Mouse (Mus musculus): ENCODE data around the gene Erp44. TPM values are rescaled to one million over a fixed set of nuclear protein-coding genes. Genes with fewer than 3 reads are reported as not detected.

Erp44 gene
- polyA plus RNA-seq, 1 experiment from 2014 or later: 58.5 TPM

DNA sequence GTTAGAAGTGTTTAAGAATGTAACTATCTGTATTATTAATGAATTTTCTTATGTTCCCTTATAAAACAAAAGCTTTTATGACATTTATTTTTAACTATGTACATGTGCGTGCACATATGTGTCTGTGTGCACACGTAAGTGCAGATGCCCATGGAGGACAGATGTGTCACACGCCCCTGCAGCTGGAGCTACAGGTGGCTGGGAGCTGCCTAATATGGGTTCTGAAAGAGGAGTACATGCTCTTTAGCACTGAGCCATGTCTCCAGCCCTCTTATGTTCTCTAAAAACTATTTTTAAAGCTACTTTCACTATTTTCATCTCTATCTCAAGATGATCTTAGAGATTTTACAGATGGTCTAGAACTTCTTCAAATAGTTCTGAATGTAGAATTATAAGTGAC is 21.3 kb downstream of the Erp44 start:
- ATAC-seq (replicated peaks; ENCODE audit: insufficient number of reproducible peaks, low FRiP score, low TSS enrichment): no peak
- H3K4me3 ChIP-seq (ENCODE audit: low read depth, low read length): no peak overlapping the region
- WGBS (ENCODE audit: insufficient replicate concordance): 89% methylated on average over 3 of the region's 3 CpGs
- no peaks in the 10 kb centered on the region for H3K27me3 ChIP-seq (ENCODE audit: control insufficient read depth, insufficient read depth, low read length)
- no peak overlapping the region for H3K27ac ChIP-seq (ENCODE audit: low read depth, low read length)
- H3K36me3 ChIP-seq (ENCODE audit: control insufficient read depth, insufficient read depth, low read length): no peaks in the 10 kb centered on the region
- no peaks in the 10 kb centered on the region for H3K9me3 ChIP-seq (replicated peaks; ENCODE audit: control insufficient read depth, low read length)
- no peak overlapping the region for H3K9ac ChIP-seq (ENCODE audit: low read depth, low read length)
- H3K4me1 ChIP-seq (ENCODE audit: control insufficient read depth, insufficient read depth, low read length): no peaks in the 10 kb centered on the region
- H3K4me2 ChIP-seq: no peak overlapping the region

DNA sequence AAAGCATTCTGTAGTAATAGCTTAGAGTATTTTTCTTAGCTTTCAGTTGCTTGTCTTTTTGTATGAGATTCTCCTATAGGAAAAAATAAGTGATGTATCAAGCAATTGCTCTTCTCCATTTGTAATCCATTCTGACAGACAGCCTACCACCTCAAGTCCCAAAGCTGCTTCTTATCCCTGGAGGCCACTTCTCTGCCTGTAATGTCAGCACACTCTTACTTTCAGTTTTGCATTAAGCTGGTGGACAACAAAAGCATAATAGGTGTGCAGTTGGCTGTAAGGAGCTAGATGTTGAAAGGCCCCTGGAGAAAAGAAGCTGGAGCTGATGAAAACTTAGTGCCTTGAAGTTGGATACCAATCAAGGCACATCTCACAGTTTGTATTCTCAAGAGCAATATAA is 26.1 kb downstream of the Erp44 start:
- H3K4me2 ChIP-seq: no peak overlapping the region
- no peak overlapping the region for H3K4me3 ChIP-seq (ENCODE audit: low read depth, low read length)
- H3K9me3 ChIP-seq (replicated peaks; ENCODE audit: control insufficient read depth, low read length): no peaks in the 10 kb centered on the region
- no peak for ATAC-seq (replicated peaks; ENCODE audit: insufficient number of reproducible peaks, low FRiP score, low TSS enrichment)
- H3K27ac ChIP-seq (ENCODE audit: low read depth, low read length): no peak overlapping the region
- H3K27me3 ChIP-seq (ENCODE audit: control insufficient read depth, insufficient read depth, low read length): no peaks in the 10 kb centered on the region
- no peaks in the 10 kb centered on the region for H3K4me1 ChIP-seq (ENCODE audit: control insufficient read depth, insufficient read depth, low read length)
- H3K36me3 ChIP-seq (ENCODE audit: control insufficient read depth, insufficient read depth, low read length): no peaks in the 10 kb centered on the region
- H3K9ac ChIP-seq (ENCODE audit: low read depth, low read length): no peak overlapping the region

DNA sequence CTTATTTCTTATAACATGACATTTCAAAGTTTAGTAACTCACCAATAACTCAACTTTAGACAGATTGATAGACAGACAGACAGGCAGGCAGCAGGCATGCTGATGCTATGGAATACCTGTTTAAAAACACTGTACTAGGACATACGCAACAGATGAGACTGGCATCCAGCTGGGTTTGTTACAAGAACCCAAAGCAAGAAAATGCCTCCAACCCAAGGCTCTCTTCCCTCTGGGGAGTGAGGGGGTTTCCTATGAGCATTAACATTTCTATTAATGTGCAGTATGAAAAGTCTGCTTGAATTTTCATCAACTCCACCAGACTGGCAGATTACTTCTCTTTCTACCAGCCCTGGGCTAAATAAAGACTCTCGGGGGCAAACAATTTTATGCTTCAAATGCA is 35.1 kb downstream of the Erp44 start:
- Histone ChIP-seq H3K9me3 (replicated peaks; ENCODE audit: control insufficient read depth, low read length) (no peaks in the 10 kb centered on the region), H3K27ac (ENCODE audit: low read depth, low read length) (no peak overlapping the region), H3K9ac (ENCODE audit: low read depth, low read length) (no peak overlapping the region), H3K4me3 (ENCODE audit: low read depth, low read length) (no peak overlapping the region), H3K36me3 (ENCODE audit: control insufficient read depth, insufficient read depth, low read length) (no peaks in the 10 kb centered on the region), H3K4me1 (ENCODE audit: control insufficient read depth, insufficient read depth, low read length) (no peaks in the 10 kb centered on the region), H3K4me2 (no peak overlapping the region), H3K27me3 (ENCODE audit: control insufficient read depth, insufficient read depth, low read length) (no peaks in the 10 kb centered on the region)
- 87% methylated on average over 2 of the region's 2 CpGs for WGBS (ENCODE audit: insufficient replicate concordance)
- no peak for ATAC-seq (replicated peaks; ENCODE audit: insufficient number of reproducible peaks, low FRiP score, low TSS enrichment)

GRCm38 (mm10) chr4:48243737-48244136 is 35.6 kb downstream of the Erp44 start:
- Histone ChIP-seq H3K9ac (ENCODE audit: low read depth, low read length) (no peak overlapping the region), H3K4me3 (ENCODE audit: low read depth, low read length) (no peak overlapping the region), H3K9me3 (replicated peaks; ENCODE audit: control insufficient read depth, low read length) (no peaks in the 10 kb centered on the region), H3K36me3 (ENCODE audit: control insufficient read depth, insufficient read depth, low read length) (no peaks in the 10 kb centered on the region), H3K27ac (ENCODE audit: low read depth, low read length) (no peak overlapping the region), H3K27me3 (ENCODE audit: control insufficient read depth, insufficient read depth, low read length) (no peaks in the 10 kb centered on the region), H3K4me1 (ENCODE audit: control insufficient read depth, insufficient read depth, low read length) (no peaks in the 10 kb centered on the region), H3K4me2 (no peak overlapping the region)
- ATAC-seq (replicated peaks; ENCODE audit: insufficient number of reproducible peaks, low FRiP score, low TSS enrichment): no peak
- WGBS (ENCODE audit: insufficient replicate concordance): 50% methylated on average over 1 of the region's 1 CpGs

- no peaks in the 10 kb centered on the region for H3K27me3 ChIP-seq (ENCODE audit: control insufficient read depth, insufficient read depth, low read length)
- no peak overlapping the region for H3K27ac ChIP-seq (ENCODE audit: low read depth, low read length)
- H3K4me2 ChIP-seq: no peak overlapping the region
- WGBS (ENCODE audit: insufficient replicate concordance): 87% methylated on average over 4 of the region's 4 CpGs
- ATAC-seq (replicated peaks; ENCODE audit: insufficient number of reproducible peaks, low FRiP score, low TSS enrichment): no peak
- no peaks in the 10 kb centered on the region for H3K9me3 ChIP-seq (replicated peaks; ENCODE audit: control insufficient read depth, low read length)
- H3K9ac ChIP-seq (ENCODE audit: low read depth, low read length): no peak overlapping the region
- no peaks in the 10 kb centered on the region for H3K4me1 ChIP-seq (ENCODE audit: control insufficient read depth, insufficient read depth, low read length)
- H3K4me3 ChIP-seq (ENCODE audit: low read depth, low read length): no peak overlapping the region
- H3K36me3 ChIP-seq (ENCODE audit: control insufficient read depth, insufficient read depth, low read length): no peaks in the 10 kb centered on the region
These were observed 36.9 kb downstream of the Erp44 start for GRCm38 (mm10) chr4:48242482-48242881.

DNA sequence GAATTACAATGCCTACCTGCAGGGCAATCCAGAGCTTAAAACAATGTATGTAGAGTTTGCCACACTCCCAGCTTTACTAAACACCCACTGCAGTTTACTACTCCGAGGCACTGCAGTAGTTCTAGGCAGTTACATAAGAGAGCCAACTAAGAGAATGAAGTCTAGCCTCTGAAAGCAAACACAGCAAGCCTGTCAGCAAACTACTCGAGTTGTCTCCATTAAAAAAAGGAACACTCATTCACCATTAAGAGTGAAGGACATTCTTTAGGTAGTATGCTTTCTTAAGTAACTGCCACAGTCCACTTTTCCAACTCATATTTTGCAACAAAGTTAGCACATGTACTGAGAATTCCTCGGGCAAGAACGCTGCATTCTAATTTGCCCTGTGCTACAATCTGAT is 40.3 kb downstream of the Erp44 start:
- no peak overlapping the region for H3K4me2 ChIP-seq
- WGBS (ENCODE audit: insufficient replicate concordance): 84% methylated on average over 4 of the region's 4 CpGs
- no peak overlapping the region for H3K4me3 ChIP-seq (ENCODE audit: low read depth, low read length)
- H3K27ac ChIP-seq (ENCODE audit: low read depth, low read length): no peak overlapping the region
- H3K27me3 ChIP-seq (ENCODE audit: control insufficient read depth, insufficient read depth, low read length): no peaks in the 10 kb centered on the region
- H3K36me3 ChIP-seq (ENCODE audit: control insufficient read depth, insufficient read depth, low read length): no peaks in the 10 kb centered on the region
- no peak overlapping the region for H3K9ac ChIP-seq (ENCODE audit: low read depth, low read length)
- no peaks in the 10 kb centered on the region for H3K4me1 ChIP-seq (ENCODE audit: control insufficient read depth, insufficient read depth, low read length)
- no peak for ATAC-seq (replicated peaks; ENCODE audit: insufficient number of reproducible peaks, low FRiP score, low TSS enrichment)
- no peaks in the 10 kb centered on the region for H3K9me3 ChIP-seq (replicated peaks; ENCODE audit: control insufficient read depth, low read length)

GRCm38 (mm10) chr4:48236721-48237120 is 42.6 kb downstream of the Erp44 start:
- Histone ChIP-seq H3K4me3 (ENCODE audit: low read depth, low read length) (no peak overlapping the region), H3K4me1 (ENCODE audit: control insufficient read depth, insufficient read depth, low read length) (no peaks in the 10 kb centered on the region), H3K27me3 (ENCODE audit: control insufficient read depth, insufficient read depth, low read length) (no peaks in the 10 kb centered on the region), H3K9me3 (replicated peaks; ENCODE audit: control insufficient read depth, low read length) (no peaks in the 10 kb centered on the region), H3K4me2 (no peak overlapping the region), H3K9ac (ENCODE audit: low read depth, low read length) (no peak overlapping the region), H3K36me3 (ENCODE audit: control insufficient read depth, insufficient read depth, low read length) (no peaks in the 10 kb centered on the region), H3K27ac (ENCODE audit: low read depth, low read length) (no peak overlapping the region)
- 91% methylated on average over 3 of the region's 3 CpGs for WGBS (ENCODE audit: insufficient replicate concordance)
- ATAC-seq (replicated peaks; ENCODE audit: insufficient number of reproducible peaks, low FRiP score, low TSS enrichment): no peak

DNA sequence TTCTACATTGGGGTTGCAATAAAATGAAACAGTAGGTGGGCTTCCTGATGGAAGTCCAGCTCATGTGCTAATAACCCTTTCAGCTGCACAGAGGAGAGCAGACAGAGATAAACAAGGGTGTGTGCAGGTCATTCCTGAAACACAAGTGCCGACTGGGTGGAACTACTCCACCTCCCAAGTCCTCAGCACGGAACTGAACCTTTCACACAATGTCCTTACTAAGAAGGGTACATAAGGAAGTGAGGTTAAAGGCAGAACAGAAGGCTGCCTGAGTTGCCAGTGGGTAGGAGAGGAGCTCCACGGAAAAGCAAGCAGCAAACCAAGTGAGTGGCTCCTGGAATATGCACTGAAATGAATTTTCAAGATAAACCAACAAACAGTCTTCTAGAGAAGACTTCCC is 52.6 kb downstream of the Erp44 start:
- Histone ChIP-seq H3K36me3 (ENCODE audit: control insufficient read depth, insufficient read depth, low read length) (no peaks in the 10 kb centered on the region), H3K4me3 (ENCODE audit: low read depth, low read length) (no peak overlapping the region), H3K27ac (ENCODE audit: low read depth, low read length) (no peak overlapping the region), H3K9me3 (replicated peaks; ENCODE audit: control insufficient read depth, low read length) (no peaks in the 10 kb centered on the region), H3K4me2 (no peak overlapping the region), H3K9ac (ENCODE audit: low read depth, low read length) (no peak overlapping the region), H3K4me1 (ENCODE audit: control insufficient read depth, insufficient read depth, low read length) (no peaks in the 10 kb centered on the region), H3K27me3 (ENCODE audit: control insufficient read depth, insufficient read depth, low read length) (no peaks in the 10 kb centered on the region)
- ATAC-seq (replicated peaks; ENCODE audit: insufficient number of reproducible peaks, low FRiP score, low TSS enrichment): no peak
- WGBS (ENCODE audit: insufficient replicate concordance): 45% methylated on average over 3 of the region's 3 CpGs

DNA sequence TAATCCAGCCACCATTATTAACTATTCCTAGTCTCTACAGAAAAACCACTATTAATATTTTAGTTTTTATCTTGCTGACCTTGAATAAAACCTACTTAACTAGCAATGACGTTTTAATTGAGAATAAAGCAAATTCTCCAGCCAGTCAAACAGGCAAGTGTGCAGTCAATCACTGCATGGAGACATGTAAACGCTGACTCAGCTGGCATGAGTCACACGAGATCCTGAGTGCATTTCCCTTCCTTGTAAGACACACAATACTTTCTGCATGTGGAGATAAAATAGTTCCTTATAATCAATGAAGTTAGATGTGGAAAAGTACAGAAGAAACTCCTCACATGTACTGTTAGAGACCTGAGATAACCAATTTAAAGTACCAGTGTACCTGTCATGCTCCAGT is 53.8 kb downstream of the Erp44 start:
- Histone ChIP-seq H3K27ac (ENCODE audit: low read depth, low read length) (no peak overlapping the region), H3K9ac (ENCODE audit: low read depth, low read length) (no peak overlapping the region), H3K36me3 (ENCODE audit: control insufficient read depth, insufficient read depth, low read length) (no peaks in the 10 kb centered on the region), H3K9me3 (replicated peaks; ENCODE audit: control insufficient read depth, low read length) (no peaks in the 10 kb centered on the region), H3K27me3 (ENCODE audit: control insufficient read depth, insufficient read depth, low read length) (no peaks in the 10 kb centered on the region), H3K4me1 (ENCODE audit: control insufficient read depth, insufficient read depth, low read length) (no peaks in the 10 kb centered on the region), H3K4me3 (ENCODE audit: low read depth, low read length) (no peak overlapping the region), H3K4me2 (no peak overlapping the region)
- WGBS (ENCODE audit: insufficient replicate concordance): 42% methylated on average over 3 of the region's 3 CpGs
- ATAC-seq (replicated peaks; ENCODE audit: insufficient number of reproducible peaks, low FRiP score, low TSS enrichment): no peak

All from heart, embryonic 11.5 days (tissue).